Mouse (Mus musculus) neural tube, embryonic 11.5 days (tissue): Measurements from ENCODE around the gene Gm17720. TPM values are rescaled to one million over a fixed set of nuclear protein-coding genes. Genes with fewer than 3 reads are reported as not detected.

Experiments used
- ATAC-seq: fragments of 200-750 bp; cut with Nextera tagmentation; 2 replicates; pipeline ENCODE4 v1.8.0; 2017; ENCODE audit warnings: moderate number of reproducible peaks, mild to moderate bottlenecking, moderate TSS enrichment, moderate library complexity; ENCODE audit not compliant: insufficient read depth, low FRiP score, low TSS enrichment
- DNase-seq: peaks from one replicate; pipeline ENCODE4 v3.0.0-alpha.2; 2015; ENCODE audit warnings: low spot score
- H3K27ac ChIP-seq: fragments of 300-500 bp; sonication (generic); 2 replicates; pipeline ENCODE4 v1.5.1; 2014; ENCODE audit warnings: low read depth, mild to moderate bottlenecking, low read length
- H3K27me3 ChIP-seq: fragments of 300-500 bp; sonication (generic); 2 replicates; pipeline ENCODE4 v1.6.1; 2014; ENCODE audit warnings: mild to moderate bottlenecking, low read length, mixed read lengths; ENCODE audit not compliant: control insufficient read depth, insufficient read depth
- H3K36me3 ChIP-seq: fragments of 300-500 bp; sonication (generic); 2 replicates; pipeline ENCODE4 v1.6.1; 2014; ENCODE audit warnings: mild to moderate bottlenecking, low read length, moderate library complexity, mixed read lengths; ENCODE audit not compliant: control insufficient read depth, insufficient read depth
- H3K4me1 ChIP-seq: fragments of 300-500 bp; sonication (generic); 2 replicates; pipeline ENCODE4 v1.6.1; 2014; ENCODE audit warnings: low read length, mixed read lengths; ENCODE audit not compliant: control insufficient read depth, insufficient read depth
- H3K4me2 ChIP-seq: fragments of 300-500 bp; sonication (generic); 2 replicates; pipeline ENCODE4 v1.6.1; 2014; ENCODE audit warnings: low read depth, mild to moderate bottlenecking, moderate library complexity
- H3K4me3 ChIP-seq: fragments of 300-500 bp; sonication (generic); 2 replicates; pipeline ENCODE4 v1.5.1; 2014; ENCODE audit warnings: low read depth, low read length
- H3K9ac ChIP-seq: fragments of 300-500 bp; sonication (generic); 2 replicates; pipeline ENCODE4 v1.6.1; 2014; ENCODE audit warnings: mild to moderate bottlenecking, low read length
- H3K9me3 ChIP-seq: fragments of 300-500 bp; sonication (generic); 2 replicates; pipeline ENCODE4 v1.6.1; 2016; ENCODE audit warnings: low read length; ENCODE audit not compliant: control insufficient read depth
- WGBS: fragments of 180-500 bp; shearing (Covaris S2); extraction: QIAGEN DNeasy Blood & Tissue Kit; methylation state at CpG from one replicate; pipeline ENCODE4 v1.1.7; 2014; 5-methylcytosine and 5-hydroxymethylcytosine counted together
- polyA plus RNA-seq: library from polyadenylated mRNA; unstranded; fragments of >200 nt; fragmentation: Nextera tagmentation; extraction: Ambion mirVana; gene quantifications from 2 replicates; pipeline ENCODE4 v1.2.1, GENCODE M21; 2014

The Gm17720 gene
- polyA plus RNA-seq, 1 experiment from 2014 or later = not detected

GRCm38 (mm10) chr8:110064606-110065365 is 37.8 kb downstream of the Gm17720 start:
- no peak overlapping the region for H3K27ac ChIP-seq
- ATAC-seq = no peak
- WGBS = 91% methylated on average over 18 of the region's 18 CpGs

DNA sequence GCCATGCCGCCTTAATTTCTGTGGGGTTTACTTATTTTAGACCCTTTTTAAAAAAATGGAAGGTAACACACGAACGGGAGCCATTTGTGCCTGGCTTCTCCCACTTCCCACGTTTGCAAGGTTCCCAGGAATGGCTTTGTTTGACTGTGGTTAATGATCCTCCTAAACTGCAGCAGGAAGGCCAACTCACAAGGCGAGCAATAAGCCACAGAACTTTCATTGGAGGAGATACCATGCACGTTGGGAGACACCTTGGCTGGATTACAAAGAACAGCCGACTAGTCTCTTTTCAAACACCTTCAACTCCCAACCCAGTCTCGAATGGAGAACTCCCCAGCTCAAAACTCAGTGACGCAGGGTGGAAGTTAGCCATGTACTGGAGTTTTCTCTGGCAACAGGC is 38.4 kb downstream of the Gm17720 start:
- no peak for ATAC-seq
- DNase-seq = no peak
- 73% methylated on average over 9 of the region's 9 CpGs for WGBS

More at GRCm38 (mm10) chr8:110064606-110065365, 37.8 kb downstream of the Gm17720 start:
- Histone ChIP-seq H3K9me3 (no peaks in the 10 kb centered on the region), H3K4me2 (no peak overlapping the region), H3K27me3 (no peaks in the 10 kb centered on the region), H3K4me1 (no peaks in the 10 kb centered on the region), H3K9ac (no peak overlapping the region), H3K36me3 (no peaks in the 10 kb centered on the region), H3K4me3 (no peak overlapping the region)
- no peak for DNase-seq

DNA sequence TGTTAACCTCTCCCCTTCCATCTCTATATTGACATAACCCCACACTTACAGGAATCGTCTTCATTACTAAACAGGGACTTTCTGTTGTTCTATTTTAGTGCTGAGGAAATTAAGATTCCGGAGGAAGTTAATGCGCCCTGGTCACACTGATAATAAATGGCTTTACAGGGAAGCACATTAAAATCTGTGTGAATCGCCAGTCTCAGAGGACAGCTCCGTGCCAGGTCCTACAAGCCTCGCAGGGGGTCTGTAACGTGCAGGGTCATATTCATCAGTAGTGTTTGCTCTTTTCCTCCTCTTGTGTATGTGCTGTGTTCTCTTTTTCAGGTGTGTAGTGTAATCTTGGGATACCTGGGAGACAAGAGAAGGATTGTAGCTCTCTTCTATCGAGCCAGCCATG is 44.3 kb downstream of the Gm17720 start:
- DNase-seq (no peak), ATAC-seq (no peak)
- Histone ChIP-seq H3K9ac (no peak overlapping the region), H3K4me3 (no peak overlapping the region), H3K4me2 (no peak overlapping the region), H3K27me3 (no peaks in the 10 kb centered on the region), H3K9me3 (no peaks in the 10 kb centered on the region), H3K36me3 (no peaks in the 10 kb centered on the region), H3K4me1 (no peaks in the 10 kb centered on the region), H3K27ac (no peak overlapping the region)
- 85% methylated on average over 8 of the region's 8 CpGs for WGBS

More for the DNA sequence above, 38.4 kb downstream of the Gm17720 start:
- H3K4me1 ChIP-seq = no peaks in the 10 kb centered on the region
- no peaks in the 10 kb centered on the region for H3K9me3 ChIP-seq
- H3K9ac ChIP-seq = no peak overlapping the region
- no peak overlapping the region for H3K4me2 ChIP-seq
- H3K4me3 ChIP-seq = no peak overlapping the region
- H3K27ac ChIP-seq = no peak overlapping the region
- no peaks in the 10 kb centered on the region for H3K36me3 ChIP-seq
- H3K27me3 ChIP-seq = no peaks in the 10 kb centered on the region

- Histone ChIP-seq H3K36me3 (no peaks in the 10 kb centered on the region), H3K4me3 (no peak overlapping the region), H3K9ac (no peak overlapping the region), H3K27me3 (no peaks in the 10 kb centered on the region), H3K4me2 (no peak overlapping the region), H3K4me1 (no peaks in the 10 kb centered on the region), H3K27ac (no peak overlapping the region), H3K9me3 (no peaks in the 10 kb centered on the region)
- WGBS = 82% methylated on average over 6 of the region's 6 CpGs
- ATAC-seq (no peak), DNase-seq (no peak)
Observed at GRCm38 (mm10) chr8:110051208-110051607, 51.3 kb downstream of the Gm17720 start.

DNA sequence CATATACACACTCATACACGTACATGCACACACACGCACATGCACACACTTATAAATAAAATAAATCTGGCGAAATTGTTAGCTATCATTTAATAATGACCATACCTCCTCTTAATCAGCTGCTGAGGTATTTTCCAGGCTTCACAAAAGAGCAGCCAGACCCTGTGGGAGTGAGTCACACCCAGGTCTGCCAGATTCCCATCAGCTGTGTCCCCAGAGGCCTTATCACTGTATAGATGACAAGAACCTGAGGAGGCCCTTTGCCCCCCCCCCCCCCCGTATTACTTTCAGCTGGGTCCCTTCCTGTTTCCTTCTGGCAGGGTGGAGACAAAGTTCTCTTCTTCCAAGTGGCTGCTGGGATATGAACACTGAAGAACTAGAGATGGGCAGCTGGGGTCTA is 62.0 kb downstream of the Gm17720 start:
- no peak for DNase-seq
- Histone ChIP-seq H3K4me1 (no peaks in the 10 kb centered on the region), H3K4me2 (no peak overlapping the region), H3K27ac (no peak overlapping the region), H3K9me3 (no peaks in the 10 kb centered on the region), H3K9ac (no peak overlapping the region), H3K36me3 (no peaks in the 10 kb centered on the region), H3K4me3 (no peak overlapping the region), H3K27me3 (no peaks in the 10 kb centered on the region)
- WGBS = 73% methylated on average over 4 of the region's 4 CpGs
- no peak for ATAC-seq

- no peak within 1 kb of the TSS for H3K4me3 ChIP-seq
- no peaks in the 10 kb centered on the region for H3K27me3 ChIP-seq
- H3K27ac ChIP-seq = no peak within 1 kb of the TSS
- H3K4me2 ChIP-seq = no peak within 1 kb of the TSS
- DNase-seq = no peak
- H3K9ac ChIP-seq = no peak within 1 kb of the TSS
- ATAC-seq = no peak
- no peaks in the 10 kb centered on the region for H3K9me3 ChIP-seq
- H3K4me1 ChIP-seq = no peaks in the 10 kb centered on the region
- H3K36me3 ChIP-seq = no peaks in the 10 kb centered on the region
- 81% methylated on average over 5 of the region's 5 CpGs for WGBS
Observed at GRCm38 (mm10) chr8:110039659-110040058, 62.9 kb downstream of the Gm17720 start, which contains the start of gene Chst4. Gene Chst4, minus strand, starts transcription at chr8:110039740.

- DNase-seq = no peak
- Histone ChIP-seq H3K27ac (no peak overlapping the region), H3K4me2 (no peak overlapping the region), H3K9ac (no peak overlapping the region), H3K27me3 (no peaks in the 10 kb centered on the region), H3K36me3 (no peaks in the 10 kb centered on the region), H3K4me3 (no peak overlapping the region), H3K4me1 (no peaks in the 10 kb centered on the region), H3K9me3 (no peaks in the 10 kb centered on the region)
- no peak for ATAC-seq
- 45% methylated on average over 7 of the region's 7 CpGs for WGBS
Observed at GRCm38 (mm10) chr8:110039216-110039615, 63.3 kb downstream of the Gm17720 start.

DNA sequence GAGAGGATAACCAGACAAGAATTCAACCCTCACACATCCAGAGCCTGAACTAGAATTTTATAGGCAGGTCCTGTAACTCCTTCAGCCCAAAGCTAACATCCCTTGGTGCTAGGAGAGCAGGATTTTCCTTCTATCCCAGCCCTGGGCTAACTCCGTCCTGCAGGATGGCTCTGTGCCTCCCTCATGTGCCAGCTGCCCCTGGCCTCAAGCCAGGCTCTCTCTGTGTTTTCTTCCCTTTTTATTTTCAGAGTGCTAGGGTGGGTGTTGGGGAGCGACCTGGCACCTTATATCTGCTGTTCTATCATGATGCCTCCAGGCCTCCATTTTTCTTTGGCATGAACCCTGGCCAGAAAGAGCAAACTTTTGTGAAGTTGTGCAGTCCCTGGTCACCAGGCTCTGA is 66.4 kb downstream of the Gm17720 start:
- 63% methylated on average over 2 of the region's 2 CpGs for WGBS
- H3K4me3 ChIP-seq = no peak overlapping the region
- DNase-seq (no peak), ATAC-seq (no peak)
- H3K9ac ChIP-seq = no peak overlapping the region
- no peaks in the 10 kb centered on the region for H3K9me3 ChIP-seq
- no peaks in the 10 kb centered on the region for H3K4me1 ChIP-seq
- no peak overlapping the region for H3K4me2 ChIP-seq
- H3K36me3 ChIP-seq = no peaks in the 10 kb centered on the region
- H3K27ac ChIP-seq = no peak overlapping the region
- no peaks in the 10 kb centered on the region for H3K27me3 ChIP-seq

DNA sequence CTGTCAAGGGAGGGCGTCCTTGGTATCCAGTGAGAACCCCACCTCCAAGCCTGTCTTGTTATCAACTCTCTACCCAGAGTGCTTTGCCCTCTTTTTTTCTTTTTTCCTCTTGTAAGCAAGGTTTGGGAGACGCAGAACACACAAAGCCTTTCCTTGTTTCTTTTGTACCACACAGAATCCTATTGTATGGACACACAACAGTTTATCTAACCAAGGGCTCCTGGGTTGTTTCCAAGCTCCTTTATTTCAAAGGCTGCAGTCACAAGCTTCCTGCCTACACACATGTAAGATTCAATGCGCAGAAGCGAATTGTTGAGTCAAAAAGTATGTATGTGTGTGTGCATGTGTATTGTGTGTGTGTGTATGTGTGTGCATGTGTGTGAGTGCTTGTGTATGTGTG is 68.2 kb downstream of the Gm17720 start:
- H3K27me3 ChIP-seq = no peaks in the 10 kb centered on the region
- no peaks in the 10 kb centered on the region for H3K9me3 ChIP-seq
- no peak overlapping the region for H3K27ac ChIP-seq
- DNase-seq (no peak), ATAC-seq (no peak)
- H3K9ac ChIP-seq = no peak overlapping the region
- H3K36me3 ChIP-seq = no peaks in the 10 kb centered on the region
- WGBS = 68% methylated on average over 4 of the region's 4 CpGs
- no peak overlapping the region for H3K4me2 ChIP-seq
- H3K4me1 ChIP-seq = no peaks in the 10 kb centered on the region
- no peak overlapping the region for H3K4me3 ChIP-seq
